Mouse (Mus musculus) embryonic facial prominence, embryonic 10.5 days (tissue): ENCODE data around the gene Kcnj9. TPM values are rescaled to one million over a fixed set of nuclear protein-coding genes. Genes with fewer than 3 reads are reported as not detected.
A peak's percentile ranks its signal among the peaks of the same experiment; 100 is the strongest.

Source experiments
- DNase-seq: peaks from one replicate; pipeline ENCODE4 v3.0.0-alpha.2; 2017; ENCODE audit warnings: low spot score
- H3K27ac ChIP-seq: fragments of 300-500 bp; sonication (generic); replicated peaks from 2 replicates; pipeline ENCODE4 v1.5.1; 2016; ENCODE audit warnings: mild to moderate bottlenecking
- H3K27me3 ChIP-seq: fragments of 300-500 bp; sonication (generic); replicated peaks from 2 replicates; pipeline ENCODE4 v1.6.1; 2016; ENCODE audit warnings: low read depth, mild to moderate bottlenecking; ENCODE audit not compliant: poor library complexity, severe bottlenecking
- H3K36me3 ChIP-seq: fragments of 300-500 bp; sonication (generic); replicated peaks from 2 replicates; pipeline ENCODE4 v1.6.1; 2016; ENCODE audit warnings: mild to moderate bottlenecking, moderate library complexity
- H3K4me1 ChIP-seq: fragments of 300-500 bp; sonication (generic); 2 replicates; pipeline ENCODE4 v1.6.1; 2016
- H3K4me3 ChIP-seq: fragments of 300-500 bp; sonication (generic); 2 replicates; pipeline ENCODE4 v1.5.1; 2016; ENCODE audit warnings: mild to moderate bottlenecking, moderate library complexity
- H3K9me3 ChIP-seq: fragments of 300-500 bp; sonication (generic); 2 replicates; pipeline ENCODE4 v1.6.1; 2016; ENCODE audit warnings: mild to moderate bottlenecking
- WGBS: fragments of 180-500 bp; shearing (Covaris S2); methylation state at CpG from one replicate; pipeline ENCODE4 v1.1.7; 2016; 5-methylcytosine and 5-hydroxymethylcytosine counted together
- polyA plus RNA-seq: library from polyadenylated mRNA; unstranded; fragments of >200 nt; fragmentation: Nextera tagmentation; extraction: Ambion mirVana; gene quantifications from 2 replicates; pipeline ENCODE4 v1.2.1, GENCODE M21; 2016

Gene Kcnj9
- polyA plus RNA-seq, 1 experiment from 2014 or later = 0.10 TPM

DNA sequence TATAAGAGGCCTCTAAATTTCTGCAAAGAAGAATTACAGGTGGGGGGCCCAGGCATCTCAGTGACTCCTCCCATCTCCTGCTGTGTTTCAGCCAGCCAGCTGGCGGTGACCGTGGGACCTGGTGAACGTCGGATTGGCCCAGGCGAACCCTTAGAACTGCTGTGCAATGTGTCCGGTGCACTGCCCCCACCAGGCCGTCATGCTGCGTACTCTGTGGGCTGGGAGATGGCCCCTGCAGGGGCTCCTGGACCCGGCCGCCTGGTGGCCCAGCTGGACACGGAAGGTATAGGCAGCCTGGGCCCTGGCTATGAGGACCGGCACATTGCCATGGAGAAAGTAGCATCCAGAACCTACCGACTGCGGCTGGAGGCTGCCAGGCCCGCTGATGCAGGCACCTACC lies 11.2 kb downstream of the Kcnj9 start:
- no peaks in the 10 kb centered on the region for H3K9me3 ChIP-seq
- DNase-seq = no peak
- 52% methylated on average over 15 of the region's 15 CpGs for WGBS
- no peak overlapping the region for H3K4me3 ChIP-seq
- peaks cover 53% of the 10 kb centered on the region for H3K27me3 ChIP-seq
- no peak overlapping the region for H3K27ac ChIP-seq
- peaks cover 63% of the 10 kb centered on the region for H3K4me1 ChIP-seq
- H3K36me3 ChIP-seq = peaks cover 29% of the 10 kb centered on the region

GRCm38 (mm10) chr1:172317431-172317830 lies 11.7 kb downstream of the Kcnj9 start:
- peaks cover 65% of the 10 kb centered on the region for H3K4me1 ChIP-seq
- peaks cover 29% of the 10 kb centered on the region for H3K36me3 ChIP-seq
- no peaks in the 10 kb centered on the region for H3K9me3 ChIP-seq
- H3K4me3 ChIP-seq = peak overlapping the region; percentile 17; the same call in 1 of the 2 replicates
- WGBS = 51% methylated on average over 18 of the region's 18 CpGs
- H3K27ac ChIP-seq = no peak overlapping the region
- peaks cover 50% of the 10 kb centered on the region for H3K27me3 ChIP-seq
- no peak for DNase-seq

- peaks cover 46% of the 10 kb centered on the region for H3K27me3 ChIP-seq
- H3K36me3 ChIP-seq = peaks cover 29% of the 10 kb centered on the region
- peaks cover 75% of the 10 kb centered on the region for H3K4me1 ChIP-seq
- DNase-seq = no peak
- no peak overlapping the region for H3K4me3 ChIP-seq
- H3K27ac ChIP-seq = no peak overlapping the region
- 70% methylated on average over 3 of the region's 3 CpGs for WGBS
- no peaks in the 10 kb centered on the region for H3K9me3 ChIP-seq
Observed at GRCm38 (mm10) chr1:172314911-172315310, 14.2 kb downstream of the Kcnj9 start.

- DNase-seq = no peak
- WGBS = 74% methylated on average over 10 of the region's 10 CpGs
- Histone ChIP-seq H3K36me3 (peaks cover 22% of the 10 kb centered on the region), H3K27me3 (peaks cover 46% of the 10 kb centered on the region), H3K4me3 (peak overlapping the region; percentile 80; the same call in 1 of the 2 replicates), H3K27ac (no peak overlapping the region), H3K9me3 (no peaks in the 10 kb centered on the region), H3K4me1 (peaks cover 75% of the 10 kb centered on the region)
Observed at GRCm38 (mm10) chr1:172313613-172314411, 15.3 kb downstream of the Kcnj9 start.

DNA sequence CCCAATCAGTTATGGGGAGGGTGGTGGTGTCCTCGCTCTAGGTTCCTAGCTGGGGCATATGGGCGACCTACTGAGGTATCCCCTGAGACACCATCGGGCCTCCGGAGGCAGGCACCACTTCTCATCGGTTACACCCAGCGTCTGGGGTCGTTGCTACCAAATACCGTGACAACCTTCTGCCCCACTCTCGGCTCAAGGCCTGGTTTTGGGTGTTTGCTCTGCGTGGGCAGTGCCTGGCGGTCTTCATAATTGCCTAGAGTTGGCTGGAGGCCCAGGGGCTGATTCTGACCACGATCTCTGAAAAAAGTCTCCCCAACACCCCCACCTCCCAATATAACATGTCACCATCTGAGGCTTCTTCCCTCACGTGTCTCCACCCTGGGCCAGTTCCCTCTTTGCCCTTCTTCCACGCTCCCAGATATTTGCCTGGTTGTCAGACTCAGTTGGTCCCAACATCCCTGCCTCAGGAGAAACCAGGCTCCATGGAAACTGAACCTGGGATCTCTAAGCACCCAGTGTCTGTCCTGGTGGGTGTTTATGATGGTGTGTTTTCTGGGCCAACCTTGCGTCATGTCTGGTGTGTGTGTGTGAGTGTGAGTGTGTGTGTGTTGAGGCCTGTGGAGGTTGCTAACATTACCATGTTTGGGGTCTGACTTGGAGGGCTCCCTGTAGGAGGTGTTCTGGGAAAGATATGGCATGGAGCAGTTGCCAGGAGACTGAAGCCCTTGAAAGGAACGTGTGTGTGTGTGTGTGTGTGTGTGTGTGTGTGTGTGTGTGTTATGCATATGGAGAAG lies 16.2 kb downstream of the Kcnj9 start:
- Histone ChIP-seq H3K36me3 (peaks cover 13% of the 10 kb centered on the region; the same call in 1 of the 2 replicates), H3K27ac (peak overlapping the region; percentile 87), H3K4me3 (peak overlapping the region; percentile 80), H3K27me3 (peaks cover 43% of the 10 kb centered on the region), H3K9me3 (no peaks in the 10 kb centered on the region), H3K4me1 (peaks cover 76% of the 10 kb centered on the region)
- DNase-seq = no peak
- WGBS = 22% methylated on average over 16 of the region's 16 CpGs

- H3K4me1 ChIP-seq = peaks cover 71% of the 10 kb centered on the region
Observed at GRCm38 (mm10) chr1:172311921-172312767, 17.0 kb downstream of the Kcnj9 start.

DNA sequence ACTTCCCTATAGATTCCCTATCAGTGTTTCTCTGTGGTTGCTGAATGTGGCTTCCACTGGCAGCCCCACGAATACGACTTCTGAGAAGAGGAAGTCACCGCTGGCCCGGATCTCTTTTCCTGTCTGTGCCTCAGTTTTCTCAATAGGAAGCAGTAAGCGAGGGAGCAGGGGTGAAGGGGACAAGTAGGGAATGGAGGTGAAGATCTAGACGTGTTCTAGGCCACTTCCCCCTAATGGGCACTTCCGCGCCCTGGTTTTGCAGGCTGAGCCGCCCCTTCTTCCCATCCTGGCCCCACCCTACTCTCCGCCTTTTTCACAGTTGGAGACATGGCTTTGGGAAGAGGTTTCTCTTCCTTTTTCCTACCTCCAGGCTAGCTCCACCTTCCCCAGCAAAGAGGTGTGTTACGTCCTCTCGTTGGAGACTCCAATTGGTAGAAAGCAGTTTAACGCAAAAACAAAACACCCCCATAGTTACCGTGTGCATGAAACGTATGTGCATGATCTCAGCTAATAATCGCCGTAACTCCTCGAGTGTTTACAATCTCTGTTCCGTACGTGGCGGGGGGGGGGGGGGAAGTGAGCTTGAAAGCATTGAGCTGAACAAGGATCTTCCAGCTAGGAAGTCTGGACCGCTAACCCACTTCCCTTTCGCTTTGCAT lies 17.7 kb downstream of the Kcnj9 start:
- Histone ChIP-seq H3K27ac (peak overlapping the region; percentile 87), H3K4me3 (peak overlapping the region; percentile 80), H3K36me3 (peaks cover 3% of the 10 kb centered on the region; the same call in 1 of the 2 replicates), H3K27me3 (peaks cover 32% of the 10 kb centered on the region), H3K4me1 (peaks cover 69% of the 10 kb centered on the region), H3K9me3 (no peaks in the 10 kb centered on the region)
- 6% methylated on average over 23 of the region's 23 CpGs for WGBS
- peak; percentile 50 for DNase-seq

More at GRCm38 (mm10) chr1:172311921-172312767, 17.0 kb downstream of the Kcnj9 start:
- WGBS = under 1% methylated on average over 48 of the region's 55 CpGs
- Histone ChIP-seq H3K4me3 (peak overlapping the region; percentile 80), H3K27me3 (peaks cover 35% of the 10 kb centered on the region), H3K27ac (peak overlapping the region; percentile 87), H3K9me3 (no peaks in the 10 kb centered on the region), H3K36me3 (peaks cover 5% of the 10 kb centered on the region; the same call in 1 of the 2 replicates)
- DNase-seq = peak; percentile 94

DNA sequence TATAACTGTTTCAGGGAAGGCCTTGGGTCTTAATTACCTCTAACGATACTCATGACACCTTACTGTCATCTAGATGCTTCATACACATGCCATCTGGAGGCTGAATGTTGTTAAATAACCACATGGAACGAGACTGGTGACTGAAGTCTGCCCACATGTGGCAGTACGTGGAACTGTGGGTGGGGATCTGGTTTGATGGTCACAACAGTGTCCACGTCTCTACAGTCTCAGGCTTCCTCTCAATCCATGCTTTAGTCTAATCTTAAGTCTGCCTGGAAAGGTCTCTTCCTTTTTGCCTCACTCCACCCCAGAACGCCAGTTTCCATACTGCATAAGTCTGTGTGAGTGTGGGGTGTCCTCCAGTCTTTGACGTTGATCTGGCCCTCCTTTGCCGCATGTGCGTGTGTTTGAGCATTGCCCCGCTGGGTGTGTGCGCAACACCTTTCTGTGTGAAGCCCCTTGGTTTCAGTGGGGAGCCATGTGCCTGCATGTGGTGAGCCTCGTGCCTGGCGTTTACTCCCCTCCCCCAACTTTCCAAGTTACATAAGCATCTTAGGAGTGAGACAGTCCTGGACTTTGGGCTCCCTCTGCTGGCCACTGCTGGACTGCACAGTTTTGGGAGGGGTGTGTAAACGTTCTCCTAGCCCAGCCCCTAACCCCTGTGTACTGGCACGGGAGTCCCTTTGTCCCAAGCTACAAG lies 19.3 kb downstream of the Kcnj9 start:
- H3K4me3 ChIP-seq = peak overlapping the region; percentile 50
- peak; percentile 95 for DNase-seq
- no peaks in the 10 kb centered on the region for H3K36me3 ChIP-seq
- no peaks in the 10 kb centered on the region for H3K9me3 ChIP-seq
- peaks cover 69% of the 10 kb centered on the region for H3K4me1 ChIP-seq
- H3K27ac ChIP-seq = peak overlapping the region; percentile 92
- WGBS = 6% methylated on average over 14 of the region's 14 CpGs
- peaks cover 29% of the 10 kb centered on the region for H3K27me3 ChIP-seq

DNA sequence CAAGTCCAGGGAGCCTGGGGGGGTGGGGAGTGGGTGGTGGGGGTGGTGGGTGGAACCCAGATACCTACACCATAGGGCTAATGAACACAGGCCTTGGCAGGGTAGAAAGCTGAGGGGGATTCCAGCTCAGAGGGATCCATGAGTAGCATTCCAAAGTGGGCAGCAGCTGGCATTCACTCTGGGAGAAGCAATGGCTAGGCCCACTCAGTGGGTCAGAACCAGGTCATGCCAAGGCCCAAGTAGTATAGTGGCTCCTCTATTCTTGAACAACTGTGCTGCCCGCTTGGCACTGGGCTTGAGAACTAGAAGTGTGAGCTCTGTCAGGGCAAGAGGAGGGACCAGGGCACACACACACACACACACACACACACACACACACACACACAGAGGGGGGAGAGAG lies 20.7 kb downstream of the Kcnj9 start:
- peak overlapping the region; percentile 51 for H3K27ac ChIP-seq
- H3K4me3 ChIP-seq = no peak overlapping the region
- H3K4me1 ChIP-seq = peaks cover 63% of the 10 kb centered on the region
- no peaks in the 10 kb centered on the region for H3K36me3 ChIP-seq
- 95% methylated on average over 1 of the region's 1 CpGs for WGBS
- H3K27me3 ChIP-seq = peaks cover 16% of the 10 kb centered on the region
- H3K9me3 ChIP-seq = no peaks in the 10 kb centered on the region
- DNase-seq = no peak

DNA sequence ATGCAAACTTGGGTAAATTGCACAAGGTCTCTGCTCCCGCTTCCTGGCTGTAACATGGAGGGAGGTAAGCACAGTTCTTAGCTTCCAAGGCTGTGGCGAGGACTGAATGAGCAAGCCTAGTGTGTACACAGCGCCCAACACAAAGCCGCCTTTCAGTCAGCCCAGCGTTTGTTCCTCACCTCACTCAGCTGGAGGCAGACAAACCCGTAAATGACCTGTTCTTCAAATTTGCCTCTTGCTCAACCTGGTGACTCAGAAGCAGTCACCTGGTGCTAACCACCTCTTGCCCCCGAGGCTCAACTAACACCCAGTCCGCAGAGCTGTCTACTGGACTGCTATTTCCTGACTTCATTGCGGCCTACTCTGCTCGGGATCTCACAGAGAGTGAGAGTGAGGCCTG lies 21.2 kb downstream of the Kcnj9 start:
- Histone ChIP-seq H3K27ac (peak overlapping the region; percentile 51), H3K4me1 (peaks cover 63% of the 10 kb centered on the region), H3K27me3 (peaks cover 11% of the 10 kb centered on the region), H3K4me3 (no peak overlapping the region), H3K9me3 (no peaks in the 10 kb centered on the region), H3K36me3 (no peaks in the 10 kb centered on the region)
- no peak for DNase-seq
- 60% methylated on average over 10 of the region's 10 CpGs for WGBS

GRCm38 (mm10) chr1:172306885-172307284 lies 22.2 kb downstream of the Kcnj9 start:
- Histone ChIP-seq H3K9me3 (no peaks in the 10 kb centered on the region), H3K4me3 (no peak overlapping the region), H3K27ac (peak overlapping the region; percentile 48; the same call in 1 of the 2 replicates), H3K36me3 (no peaks in the 10 kb centered on the region), H3K4me1 (peaks cover 63% of the 10 kb centered on the region), H3K27me3 (peaks cover 9% of the 10 kb centered on the region; the same call in 1 of the 2 replicates)
- no peak for DNase-seq
- WGBS = 82% methylated on average over 6 of the region's 6 CpGs
